Mouse (Mus musculus) kidney, adult 18-20 months (tissue): ENCODE results near the gene Epn3.

Experiments
- DNase-seq: peaks from one replicate; pipeline ENCODE4 v3.0.0; 2021

The Epn3 gene

GRCm38 (mm10) chr11:94491749-94492099, 8.1 kb downstream of the Epn3 start:
- DNase-seq = no peak

GRCm38 (mm10) chr11:94491035-94491748, 8.6 kb downstream of the Epn3 start:
- peak; percentile 42 for DNase-seq

- no peak for DNase-seq
Observed at GRCm38 (mm10) chr11:94489745-94490144, 10.0 kb downstream of the Epn3 start.

- no peak for DNase-seq
Observed at GRCm38 (mm10) chr11:94488767-94489533, 10.8 kb downstream of the Epn3 start.

- DNase-seq = peak; percentile 91
Observed at GRCm38 (mm10) chr11:94486001-94486400, 13.8 kb downstream of the Epn3 start, which contains the start of gene Spata20. Gene Spata20 (minus strand): TSS chr11:94486179.

GRCm38 (mm10) chr11:94485223-94485622, 14.6 kb downstream of the Epn3 start:
- DNase-seq = no peak

GRCm38 (mm10) chr11:94484636-94485035, 15.1 kb downstream of the Epn3 start:
- DNase-seq = no peak

- DNase-seq = no peak
Observed at GRCm38 (mm10) chr11:94483921-94484320, 15.9 kb downstream of the Epn3 start.

GRCm38 (mm10) chr11:94483436-94483835, 16.3 kb downstream of the Epn3 start:
- peak; percentile 33 for DNase-seq

GRCm38 (mm10) chr11:94482738-94483137, 17.0 kb downstream of the Epn3 start:
- DNase-seq = no peak

- no peak for DNase-seq
Observed at GRCm38 (mm10) chr11:94481963-94482362, 17.8 kb downstream of the Epn3 start.

- no peak for DNase-seq
Observed at GRCm38 (mm10) chr11:94480382-94480781, 19.4 kb downstream of the Epn3 start.

- no peak for DNase-seq
Observed at GRCm38 (mm10) chr11:94477651-94478050, 22.1 kb downstream of the Epn3 start.

- DNase-seq = peak; percentile 48
Observed at GRCm38 (mm10) chr11:94475722-94476121, 24.1 kb downstream of the Epn3 start.

GRCm38 (mm10) chr11:94474544-94474910, 25.2 kb downstream of the Epn3 start:
- DNase-seq = no peak

- DNase-seq = peak; percentile 86
Observed at GRCm38 (mm10) chr11:94473707-94474543, 25.8 kb downstream of the Epn3 start, which contains the start of gene Cacna1g. Gene Cacna1g (minus strand): TSS chr11:94474198.

GRCm38 (mm10) chr11:94472916-94473706, 26.7 kb downstream of the Epn3 start:
- DNase-seq = no peak

- DNase-seq = no peak
Observed at GRCm38 (mm10) chr11:94472585-94472915, 27.2 kb downstream of the Epn3 start.

- no peak for DNase-seq
Observed at GRCm38 (mm10) chr11:94471740-94472584, 27.8 kb downstream of the Epn3 start.

- DNase-seq = no peak
Observed at GRCm38 (mm10) chr11:94470391-94470790, 29.4 kb downstream of the Epn3 start.
